Mouse (Mus musculus) limb, embryonic 10.5 days (tissue): ENCODE data around the gene Zfp169. TPM values are rescaled to one million over a fixed set of nuclear protein-coding genes. Genes with fewer than 3 reads are reported as not detected.

Source experiments
- DNase-seq: peaks from one replicate; pipeline ENCODE4 v3.0.0-alpha.2; 2017; ENCODE audit warnings: low spot score
- H3K27ac ChIP-seq: fragments of 300-500 bp; sonication (generic); 2 replicates; pipeline ENCODE4 v1.5.1; 2016; ENCODE audit warnings: mild to moderate bottlenecking
- H3K27me3 ChIP-seq: fragments of 300-500 bp; sonication (generic); 2 replicates; pipeline ENCODE4 v1.6.1; 2016; ENCODE audit warnings: low read depth, mild to moderate bottlenecking; ENCODE audit not compliant: poor library complexity, severe bottlenecking
- H3K36me3 ChIP-seq: fragments of 300-500 bp; sonication (generic); 2 replicates; pipeline ENCODE4 v1.6.1; 2016; ENCODE audit warnings: mild to moderate bottlenecking, moderate library complexity
- H3K4me1 ChIP-seq: fragments of 300-500 bp; sonication (generic); 2 replicates; pipeline ENCODE4 v1.6.1; 2016
- H3K4me3 ChIP-seq: fragments of 300-500 bp; sonication (generic); 2 replicates; pipeline ENCODE4 v1.5.1; 2016; ENCODE audit warnings: mild to moderate bottlenecking, moderate library complexity
- H3K9me3 ChIP-seq: fragments of 300-500 bp; sonication (generic); replicated peaks from 2 replicates; pipeline ENCODE4 v1.6.1; 2016; ENCODE audit warnings: mild to moderate bottlenecking
- WGBS: fragments of 180-500 bp; shearing (Covaris S2); methylation state at CpG from one replicate; pipeline ENCODE4 v1.1.7; 2016; 5-methylcytosine and 5-hydroxymethylcytosine counted together
- microRNA counts: library from miRNA; unstranded; fragments of <30 nt; microRNA quantifications from one replicate; lab custom pipeline; 2017
- microRNA-seq: library from miRNA; unstranded; fragments of <30 nt; microRNA quantifications from one replicate; pipeline ENCODE4, GENCODE M21; 2017
- polyA plus RNA-seq: library from polyadenylated mRNA; unstranded; fragments of >200 nt; fragmentation: Nextera tagmentation; extraction: Ambion mirVana; gene quantifications from 2 replicates; pipeline ENCODE4 v1.2.1, GENCODE M21; 2016

The Zfp169 gene
- polyA plus RNA-seq, 1 experiment from 2014 or later = 5.1 TPM

DNA sequence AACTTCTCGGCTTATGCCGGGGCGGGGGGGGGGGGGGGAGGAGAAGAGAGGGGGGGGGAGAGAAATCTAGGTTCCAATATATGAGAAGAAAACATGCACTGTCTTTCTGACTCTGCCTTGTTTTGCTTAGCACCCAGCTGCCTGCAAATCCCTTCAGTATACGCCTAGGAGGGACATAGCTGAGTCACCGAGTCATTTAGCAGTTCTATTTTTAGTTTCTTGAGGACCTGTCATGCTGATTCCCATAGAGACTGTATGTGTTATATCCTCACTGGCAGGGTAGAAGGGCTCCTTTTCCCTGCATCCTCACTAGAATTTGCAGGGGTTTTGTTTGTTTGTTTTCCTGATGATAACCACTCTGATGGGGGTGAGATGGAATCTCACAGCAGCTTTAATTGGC lies 20.1 kb downstream of the Zfp169 start:
- H3K4me3 ChIP-seq = no peak overlapping the region
- H3K27ac ChIP-seq = no peak overlapping the region
- H3K27me3 ChIP-seq = no peaks in the 10 kb centered on the region
- no peak for DNase-seq
- no peaks in the 10 kb centered on the region for H3K9me3 ChIP-seq
- WGBS = 88% methylated on average over 5 of the region's 5 CpGs
- H3K36me3 ChIP-seq = peaks cover 71% of the 10 kb centered on the region
- H3K4me1 ChIP-seq = peaks cover 7% of the 10 kb centered on the region

DNA sequence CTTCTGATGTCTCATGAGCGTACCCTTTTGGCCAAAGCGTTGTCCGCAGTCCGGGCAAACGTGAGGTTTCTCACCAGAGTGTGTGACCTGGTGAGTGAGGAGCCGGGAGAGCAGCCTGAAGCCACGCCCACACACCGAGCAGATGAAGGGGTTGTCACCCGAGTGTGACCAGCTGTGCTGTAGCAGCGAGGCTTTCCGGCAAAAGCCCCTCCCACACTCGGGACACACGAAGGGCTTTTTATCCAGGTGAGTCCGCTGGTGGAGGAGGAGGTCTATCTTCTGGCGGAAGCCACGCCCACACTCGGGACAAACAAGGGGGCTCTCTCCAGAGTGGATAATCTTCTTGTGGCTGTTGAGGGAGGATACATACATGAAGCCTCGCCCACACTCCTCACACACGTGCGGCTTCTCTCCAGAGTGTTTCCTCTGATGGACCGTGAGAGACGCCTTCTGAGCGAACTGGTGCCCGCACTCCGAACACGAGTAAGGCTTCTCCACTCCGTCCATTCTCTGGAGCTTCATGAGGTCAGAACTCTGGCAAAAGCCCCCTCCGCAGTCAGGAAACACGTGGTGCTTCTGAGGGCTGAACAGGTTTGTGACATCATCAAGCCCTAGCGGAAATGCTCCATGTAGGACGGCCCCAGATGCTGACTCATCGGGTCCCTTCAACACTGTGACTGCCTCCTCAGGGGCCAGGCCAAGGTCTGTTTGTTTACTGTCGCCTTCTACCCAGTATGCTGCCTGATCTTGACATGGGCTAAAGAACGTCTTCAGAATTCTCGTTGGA lies 22.7 kb downstream of the Zfp169 start:
- Histone ChIP-seq H3K9me3 (no peaks in the 10 kb centered on the region), H3K4me1 (no peaks in the 10 kb centered on the region), H3K36me3 (peaks cover 65% of the 10 kb centered on the region), H3K27ac (no peak overlapping the region), H3K27me3 (no peaks in the 10 kb centered on the region), H3K4me3 (no peak overlapping the region)
- DNase-seq = no peak
- WGBS = 89% methylated on average over 35 of the region's 35 CpGs

DNA sequence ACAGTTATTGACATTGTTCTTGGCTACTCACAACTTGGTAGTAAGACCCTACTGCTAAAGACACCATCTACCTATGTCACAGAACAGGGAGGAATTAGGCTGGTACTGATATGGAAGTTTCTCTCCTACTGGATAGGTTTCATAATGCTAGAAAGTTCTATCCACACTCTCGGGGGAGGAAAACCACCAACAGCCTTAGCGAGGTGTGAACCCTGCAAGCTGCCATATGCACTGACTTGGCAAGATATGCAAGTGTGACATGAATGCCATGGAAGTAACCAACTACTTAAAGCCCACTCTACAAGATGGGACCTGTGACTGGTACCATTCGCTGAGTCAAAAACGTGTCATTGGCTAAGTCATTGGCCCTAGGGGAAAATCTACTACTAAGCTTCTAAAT lies 29.6 kb downstream of the Zfp169 start:
- no peak for DNase-seq
- Histone ChIP-seq H3K4me3 (no peak overlapping the region), H3K27ac (no peak overlapping the region), H3K36me3 (peaks cover 15% of the 10 kb centered on the region), H3K27me3 (no peaks in the 10 kb centered on the region), H3K4me1 (no peaks in the 10 kb centered on the region), H3K9me3 (no peaks in the 10 kb centered on the region)
- WGBS = 94% methylated on average over 4 of the region's 4 CpGs

DNA sequence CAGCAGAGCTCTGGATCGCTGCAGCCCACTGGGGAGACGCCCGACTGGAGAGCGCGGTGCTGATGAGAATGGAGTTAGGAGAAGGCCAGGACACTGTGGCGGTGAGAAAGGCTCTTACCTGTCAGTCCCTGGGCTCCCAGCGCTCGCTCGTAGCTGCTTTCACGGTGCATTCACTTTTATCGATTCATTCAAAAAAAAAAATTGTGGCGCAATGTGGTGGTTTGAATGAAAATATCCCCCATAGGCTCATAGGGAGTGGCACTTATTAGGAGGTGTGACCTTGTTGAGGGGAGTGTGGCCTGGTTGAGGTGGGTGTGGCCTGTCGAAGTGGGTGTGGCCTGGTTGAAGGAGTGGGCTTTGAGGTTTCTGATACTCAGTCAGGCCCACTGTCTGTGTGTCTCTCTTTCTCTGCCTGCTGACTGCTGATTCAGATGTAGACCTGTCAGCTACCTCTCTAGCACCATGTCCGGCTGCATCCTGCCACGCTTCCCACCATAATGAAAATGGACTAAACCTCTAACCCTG lies 44.5 kb downstream of the Zfp169 start:
- H3K27ac ChIP-seq = no peak overlapping the region
- H3K36me3 ChIP-seq = no peaks in the 10 kb centered on the region
- no peak overlapping the region for H3K4me3 ChIP-seq
- no peak for DNase-seq
- WGBS = 60% methylated on average over 15 of the region's 15 CpGs
- peaks cover 21% of the 10 kb centered on the region; the same call in 1 of the 2 replicates for H3K27me3 ChIP-seq
- H3K4me1 ChIP-seq = no peaks in the 10 kb centered on the region
- no peaks in the 10 kb centered on the region for H3K9me3 ChIP-seq

DNA sequence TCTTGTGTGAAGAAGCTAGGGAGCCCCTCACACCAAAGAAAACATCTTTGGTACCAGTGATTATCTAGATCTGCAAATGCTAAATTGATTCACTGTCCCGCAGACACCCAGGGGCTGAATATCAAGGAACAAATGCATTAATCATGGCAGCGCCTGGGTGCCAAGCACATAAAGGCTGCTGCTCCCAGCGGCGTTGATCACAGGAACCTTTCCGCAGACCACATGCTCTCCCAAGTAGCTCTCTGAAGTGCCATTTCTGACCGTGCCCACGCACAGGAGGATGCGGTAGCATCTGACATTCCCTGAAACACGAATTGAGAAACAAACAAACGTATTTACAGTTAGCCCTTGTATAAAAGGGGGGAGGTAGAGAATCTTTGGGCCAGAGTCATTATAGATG lies 47.1 kb downstream of the Zfp169 start:
- H3K36me3 ChIP-seq = no peaks in the 10 kb centered on the region
- no peak overlapping the region for H3K4me3 ChIP-seq
- DNase-seq = no peak
- 62% methylated on average over 10 of the region's 10 CpGs for WGBS
- H3K9me3 ChIP-seq = no peaks in the 10 kb centered on the region
- H3K27ac ChIP-seq = no peak overlapping the region
- H3K27me3 ChIP-seq = peaks cover 21% of the 10 kb centered on the region; the same call in 1 of the 2 replicates
- H3K4me1 ChIP-seq = no peaks in the 10 kb centered on the region

DNA sequence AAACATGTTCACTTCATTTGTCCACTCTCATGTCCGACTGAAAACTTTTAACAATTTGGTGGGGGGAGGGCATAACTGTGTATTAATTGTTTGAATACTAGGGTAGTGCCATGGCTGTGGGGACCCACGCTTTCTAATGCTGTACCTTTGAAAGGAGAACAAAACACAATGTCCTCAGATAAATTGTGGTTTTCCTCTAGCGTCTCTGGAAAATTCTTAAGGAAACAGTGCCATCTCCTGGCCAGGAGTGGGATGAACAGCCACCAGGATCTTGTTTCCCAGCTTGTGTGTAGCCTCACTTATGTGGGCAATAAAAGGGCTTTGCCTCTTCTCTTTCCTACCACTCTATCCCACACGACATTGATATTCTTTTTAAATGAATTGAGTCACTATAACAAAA lies 49.1 kb downstream of the Zfp169 start:
- no peaks in the 10 kb centered on the region for H3K36me3 ChIP-seq
- H3K9me3 ChIP-seq = no peaks in the 10 kb centered on the region
- no peaks in the 10 kb centered on the region for H3K4me1 ChIP-seq
- peaks cover 21% of the 10 kb centered on the region; the same call in 1 of the 2 replicates for H3K27me3 ChIP-seq
- DNase-seq = peak; percentile 79
- H3K27ac ChIP-seq = no peak overlapping the region
- H3K4me3 ChIP-seq = no peak overlapping the region
- WGBS = 18% methylated on average over 4 of the region's 4 CpGs

DNA sequence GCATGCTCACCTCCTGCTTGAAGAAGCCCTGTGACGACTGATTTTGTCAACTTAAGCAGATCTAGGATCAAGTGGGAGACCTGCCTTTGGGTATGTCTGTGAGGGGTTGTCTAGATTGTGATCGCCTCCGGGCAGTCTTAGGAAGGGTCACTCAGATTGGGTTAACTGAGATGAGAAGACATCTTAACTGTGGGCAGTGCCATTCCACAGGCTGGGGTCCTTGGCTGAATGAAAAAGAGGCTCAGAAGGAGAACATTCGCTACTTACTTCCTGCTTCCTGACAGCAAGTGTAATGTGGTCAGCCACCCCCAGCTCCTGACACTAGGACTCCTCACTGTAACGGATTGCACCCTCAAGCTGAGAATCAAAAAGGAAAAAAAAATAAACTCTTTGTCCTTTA lies 54.0 kb downstream of the Zfp169 start:
- Histone ChIP-seq H3K27ac (no peak overlapping the region), H3K9me3 (no peaks in the 10 kb centered on the region), H3K27me3 (no peaks in the 10 kb centered on the region), H3K4me3 (no peak overlapping the region), H3K4me1 (no peaks in the 10 kb centered on the region), H3K36me3 (no peaks in the 10 kb centered on the region)
- no peak for DNase-seq
- WGBS = 84% methylated on average over 5 of the region's 5 CpGs

DNA sequence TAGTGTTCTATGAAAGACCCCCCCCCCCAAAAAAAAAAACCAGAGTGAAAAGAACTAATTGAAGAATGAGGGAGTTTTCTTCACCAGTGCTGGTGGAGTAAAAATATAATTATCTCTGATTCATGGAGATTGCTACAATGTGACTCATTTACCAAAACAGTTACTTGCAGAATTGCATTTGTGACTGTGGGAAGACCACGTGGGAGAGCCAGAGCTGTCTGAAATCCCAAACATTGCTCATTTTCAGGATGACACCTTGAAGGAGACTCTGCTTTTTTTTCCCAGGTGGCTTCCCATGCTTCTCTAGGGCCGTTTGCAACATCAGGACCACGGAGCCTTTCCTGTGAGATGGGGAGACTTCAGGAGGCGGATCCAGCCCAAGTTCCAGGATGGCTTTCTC lies 65.1 kb downstream of the Zfp169 start:
- no peaks in the 10 kb centered on the region for H3K9me3 ChIP-seq
- H3K27ac ChIP-seq = no peak overlapping the region
- H3K36me3 ChIP-seq = no peaks in the 10 kb centered on the region
- H3K4me1 ChIP-seq = no peaks in the 10 kb centered on the region
- H3K27me3 ChIP-seq = no peaks in the 10 kb centered on the region
- no peak overlapping the region for H3K4me3 ChIP-seq
- whole genome bisulfite sequencing = 65% methylated on average over 4 of the region's 4 CpGs
- no peak for DNase-seq

DNA sequence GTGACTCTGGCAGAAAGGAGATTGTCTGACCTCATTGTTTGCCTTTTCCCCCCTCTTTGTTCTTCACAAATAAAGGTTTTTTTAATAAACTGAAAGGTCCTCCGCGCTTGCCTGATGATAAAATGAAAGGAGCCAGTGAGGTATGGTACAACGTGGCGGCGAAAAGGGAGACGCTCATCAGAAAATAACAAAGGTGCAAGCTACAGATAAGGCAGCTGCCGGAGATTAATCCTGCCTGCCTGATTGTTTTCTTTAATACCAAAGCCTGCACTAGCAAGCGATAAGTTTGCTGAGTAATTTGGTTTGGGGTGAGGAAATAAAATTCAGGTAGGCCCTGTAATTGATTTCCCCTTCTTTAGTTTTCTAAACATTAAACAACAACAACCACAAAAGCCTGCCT lies 69.3 kb downstream of the Zfp169 start:
- Histone ChIP-seq H3K4me3 (no peak overlapping the region), H3K9me3 (no peaks in the 10 kb centered on the region), H3K36me3 (no peaks in the 10 kb centered on the region), H3K27ac (no peak overlapping the region), H3K27me3 (no peaks in the 10 kb centered on the region), H3K4me1 (no peaks in the 10 kb centered on the region)
- 85% methylated on average over 8 of the region's 8 CpGs for WGBS
- DNase-seq = no peak

DNA sequence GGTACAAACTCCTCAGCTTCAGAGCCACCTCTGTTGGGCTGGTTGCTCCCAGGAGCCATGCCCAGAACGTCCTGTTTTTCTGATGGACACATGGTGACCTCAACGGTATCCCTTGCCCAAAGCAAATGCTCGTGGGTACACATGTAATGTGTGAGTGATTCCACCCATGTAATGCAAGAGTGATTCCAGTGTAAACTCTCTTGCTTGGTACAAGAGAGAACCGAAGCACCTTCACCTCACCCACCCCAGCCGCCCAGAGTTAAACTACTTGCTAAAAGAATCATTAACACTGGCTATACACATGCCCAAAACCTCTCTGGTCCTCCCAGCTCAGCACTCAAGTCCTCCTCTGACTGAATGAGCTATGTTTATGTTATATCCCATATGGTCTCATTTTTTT lies 74.9 kb downstream of the Zfp169 start:
- 88% methylated on average over 5 of the region's 5 CpGs for WGBS
- Histone ChIP-seq H3K36me3 (no peaks in the 10 kb centered on the region), H3K4me3 (no peak overlapping the region), H3K27ac (no peak overlapping the region), H3K9me3 (no peaks in the 10 kb centered on the region), H3K27me3 (no peaks in the 10 kb centered on the region), H3K4me1 (peaks cover 6% of the 10 kb centered on the region; the same call in 1 of the 2 replicates)
- DNase-seq = no peak

MicroRNAs encoded within 50 kb of the gene (microRNA counts, 519-probe panel; counts per million panel counts)
- 684 counts per million, percentile 72 among the panel's probes with 10 or more counts for microRNA mmu-let-7a (lab: Ali Mortazavi, UCI)
- microRNA mmu-let-7d (lab: Ali Mortazavi, UCI) = 4,406 counts per million, percentile 82 among the panel's probes with 10 or more counts
- 684 counts per million, percentile 72 among the panel's probes with 10 or more counts for microRNA mmu-let-7f (lab: Ali Mortazavi, UCI)

Small RNA genes lying within 50 kb of the gene (microRNA-seq; reads per million reads assigned to microRNA genes)
- not detected for gene Gm24111
- gene Mirlet7a-1 = 14.9 reads per million, percentile 25 among the genes with 10 or more reads in this experiment
- gene Mirlet7d = 342 reads per million, percentile 64 among the genes with 10 or more reads in this experiment
- gene Mirlet7f-1 = not detected

Other genes with a start within 250 kb of the Zfp169 start
- 2.4 TPM in 2 replicates for gene A830005F24Rik, start 119 bp upstream of the Zfp169 start, polyA plus RNA-seq
- gene Ptpdc1, start 112.2 kb upstream of the Zfp169 start, polyA plus RNA-seq = 6.0 and 10.9 TPM in 2 replicates
- gene Barx1, start 149.5 kb upstream of the Zfp169 start, polyA plus RNA-seq = 0.16 and 4.1 TPM in 2 replicates